Mouse (Mus musculus) thymus, adult 2 months (tissue): ENCODE measurements around the gene Ankrd9. TPM values are rescaled to one million over a fixed set of nuclear protein-coding genes. Genes with fewer than 3 reads are reported as not detected.

ENCODE experiments used
- DNase-seq: peaks from one replicate; pipeline ENCODE4 v3.0.0; 2021
- H3K27ac ChIP-seq: fragments of 200-500 bp; 2 replicates; pipeline ENCODE4 v1.5.1; 2012; ENCODE audit warnings: low read length, control low read depth; ENCODE audit not compliant: control insufficient read depth, insufficient read depth
- H3K27me3 ChIP-seq: fragments of 200-500 bp; 2 replicates; pipeline ENCODE4 v1.6.1; 2012; ENCODE audit warnings: mild to moderate bottlenecking, low read length, moderate library complexity, mixed read lengths; ENCODE audit not compliant: control insufficient read depth, insufficient read depth
- H3K36me3 ChIP-seq: fragments of 200-500 bp; 2 replicates; pipeline ENCODE4 v1.6.1; 2012; ENCODE audit warnings: mild to moderate bottlenecking, low read length, moderate library complexity; ENCODE audit not compliant: control insufficient read depth, insufficient read depth
- H3K4me1 ChIP-seq: fragments of 200-500 bp; replicated peaks from 2 replicates; pipeline ENCODE4 v1.6.1; 2012; ENCODE audit warnings: low read length; ENCODE audit not compliant: control insufficient read depth, insufficient read depth
- H3K4me3 ChIP-seq: fragments of 200-500 bp; 2 replicates; pipeline ENCODE4 v1.5.1; 2012; ENCODE audit warnings: mild to moderate bottlenecking, low read length, control low read depth, moderate library complexity; ENCODE audit not compliant: control insufficient read depth, insufficient read depth
- CTCF ChIP-seq: fragments of 200-500 bp; IDR thresholded peaks from 2 replicates; pipeline ENCODE4 v1.5.1; 2012; ENCODE audit warnings: mild to moderate bottlenecking, control low read depth, low read length, moderate library complexity, borderline replicate concordance; ENCODE audit not compliant: control insufficient read depth, poor library complexity, insufficient read depth; ENCODE audit errors: extremely low read depth
- POLR2A ChIP-seq: fragments of 200-500 bp; IDR thresholded peaks from 2 replicates; pipeline ENCODE4 v1.6.1; 2012; ENCODE audit warnings: mild to moderate bottlenecking, low read length, control low read depth, moderate library complexity; ENCODE audit not compliant: control insufficient read depth, poor library complexity, insufficient read depth; ENCODE audit errors: extremely low read depth
- whole genome bisulfite sequencing: fragments of 180-500 bp; shearing (Covaris S2); methylation state at CpG from one replicate; pipeline ENCODE4 v1.1.7; 2018; 5-methylcytosine and 5-hydroxymethylcytosine counted together
- polyA plus RNA-seq: library from polyadenylated mRNA; depleted of rRNA; stranded (reverse); fragments of >200 nt; gene quantifications from 2 replicates; pipeline ENCODE4 v1.2.3, GENCODE M21; 2012

Ankrd9 gene
- polyA plus RNA-seq, 1 experiment, result 32.6 TPM

DNA sequence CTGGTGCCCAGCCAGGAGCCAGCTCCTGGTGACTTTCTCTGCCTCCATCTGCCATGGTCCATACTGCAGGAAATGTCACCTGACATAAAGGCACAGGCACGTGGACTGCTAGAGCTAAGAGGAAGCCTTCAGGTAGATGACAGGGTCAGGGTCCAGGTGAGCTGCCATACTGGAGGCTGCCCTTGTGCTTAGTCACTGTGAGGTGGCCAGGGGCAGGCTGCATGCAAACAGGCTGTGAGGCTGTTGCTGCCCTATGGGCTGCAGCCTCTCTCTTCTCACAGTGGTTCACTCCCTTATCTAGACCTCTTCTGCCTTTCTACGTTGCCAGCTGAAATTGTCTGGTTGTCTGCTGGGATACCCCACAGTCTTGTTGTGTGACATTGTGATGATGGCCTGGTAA lies 11.7 kb downstream of the Ankrd9 start:
- no peaks in the 10 kb centered on the region for H3K27me3 ChIP-seq
- H3K4me3 ChIP-seq, result no peak overlapping the region
- 96% methylated on average over 2 of the region's 2 CpGs for WGBS
- H3K4me1 ChIP-seq, result no peaks in the 10 kb centered on the region
- TF ChIP-seq CTCF (no peak), POLR2A (no peak)
- no peak for DNase-seq
- H3K27ac ChIP-seq, result no peak overlapping the region
- no peaks in the 10 kb centered on the region for H3K36me3 ChIP-seq

GRCm38 (mm10) chr12:110966079-110966478 lies 12.8 kb downstream of the Ankrd9 start:
- 95% methylated on average over 4 of the region's 4 CpGs for WGBS
- no peaks in the 10 kb centered on the region for H3K36me3 ChIP-seq
- H3K4me1 ChIP-seq, result no peaks in the 10 kb centered on the region
- no peak overlapping the region for H3K27ac ChIP-seq
- H3K27me3 ChIP-seq, result no peaks in the 10 kb centered on the region
- TF ChIP-seq POLR2A, result no peak
- TF ChIP-seq CTCF, result no peak
- DNase-seq, result no peak
- H3K4me3 ChIP-seq, result no peak overlapping the region

DNA sequence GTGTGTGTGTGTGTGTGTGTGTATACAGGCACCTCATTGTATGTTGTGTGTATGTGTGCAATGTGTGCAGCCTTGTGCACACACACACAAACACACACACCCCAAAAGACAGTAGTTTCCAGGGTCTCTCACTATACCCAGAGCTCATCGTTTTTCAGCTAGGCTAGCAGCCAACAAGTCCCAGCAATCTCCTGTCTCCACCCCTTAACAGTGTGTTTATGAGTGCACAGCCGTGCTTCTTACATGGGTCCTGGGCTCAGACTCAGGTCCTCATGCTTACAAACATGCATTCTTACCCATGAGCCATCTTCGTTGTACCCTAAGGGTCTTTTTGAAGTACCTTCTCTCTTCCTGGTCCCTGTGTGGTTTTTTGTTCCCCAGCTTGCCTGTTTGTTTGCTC lies 13.3 kb downstream of the Ankrd9 start:
- Histone ChIP-seq H3K36me3 (no peaks in the 10 kb centered on the region), H3K27me3 (no peaks in the 10 kb centered on the region), H3K4me1 (no peaks in the 10 kb centered on the region), H3K4me3 (no peak overlapping the region), H3K27ac (no peak overlapping the region)
- TF ChIP-seq CTCF (no peak), POLR2A (no peak)
- no peak for DNase-seq
- 81% methylated on average over 3 of the region's 3 CpGs for WGBS

GRCm38 (mm10) chr12:110961973-110962372 lies 16.9 kb downstream of the Ankrd9 start:
- TF ChIP-seq POLR2A (no peak), CTCF (no peak)
- H3K4me3 ChIP-seq, result no peak overlapping the region
- H3K27me3 ChIP-seq, result no peaks in the 10 kb centered on the region
- no peak overlapping the region for H3K27ac ChIP-seq
- no peaks in the 10 kb centered on the region for H3K36me3 ChIP-seq
- no peaks in the 10 kb centered on the region for H3K4me1 ChIP-seq
- DNase-seq, result no peak
- 91% methylated on average over 2 of the region's 2 CpGs for WGBS

DNA sequence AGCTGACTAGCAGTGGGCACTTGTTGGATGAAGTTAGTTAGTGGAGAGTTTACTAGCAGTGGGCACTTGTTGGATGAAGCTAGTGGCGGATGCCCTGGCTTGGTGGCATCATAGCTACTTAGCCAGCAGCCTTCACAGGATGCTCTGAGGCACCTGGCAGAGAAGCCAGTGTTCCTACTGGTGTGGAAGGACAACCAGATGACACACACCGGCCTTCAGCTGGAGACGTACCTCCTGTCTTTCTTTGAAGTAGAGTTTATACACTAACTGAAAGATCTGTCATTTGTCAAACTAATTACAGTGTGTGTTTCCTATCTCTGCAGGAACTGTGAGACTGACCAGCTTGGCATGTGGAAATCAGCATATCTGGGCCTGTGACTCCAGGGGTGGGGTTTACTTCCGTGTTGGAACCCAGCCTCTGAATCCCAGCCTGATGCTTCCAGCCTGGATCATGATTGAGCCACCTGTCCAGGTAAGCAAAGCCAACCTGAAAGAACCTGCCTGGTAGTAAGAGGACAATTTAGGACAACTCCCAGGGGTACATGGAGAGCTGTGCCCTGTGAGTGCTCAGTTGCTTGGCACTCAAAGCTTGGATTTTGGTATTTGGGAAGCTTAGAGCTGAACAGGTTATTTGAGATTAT lies 24.4 kb downstream of the Ankrd9 start:
- H3K4me1 ChIP-seq, result no peaks in the 10 kb centered on the region
- TF ChIP-seq POLR2A, result no peak
- no peak for DNase-seq
- H3K4me3 ChIP-seq, result no peak overlapping the region
- H3K36me3 ChIP-seq, result no peaks in the 10 kb centered on the region
- WGBS, result 93% methylated on average over 4 of the region's 4 CpGs
- H3K27me3 ChIP-seq, result no peaks in the 10 kb centered on the region
- H3K27ac ChIP-seq, result no peak overlapping the region

GRCm38 (mm10) chr12:110953900-110954299 lies 24.9 kb downstream of the Ankrd9 start:
- DNase-seq, result no peak
- Histone ChIP-seq H3K27ac (no peak overlapping the region), H3K4me1 (no peaks in the 10 kb centered on the region), H3K36me3 (no peaks in the 10 kb centered on the region), H3K27me3 (no peaks in the 10 kb centered on the region), H3K4me3 (no peak overlapping the region)
- 85% methylated on average over 2 of the region's 2 CpGs for WGBS
- TF ChIP-seq CTCF, result no peak
- no peak for TF ChIP-seq POLR2A

DNA sequence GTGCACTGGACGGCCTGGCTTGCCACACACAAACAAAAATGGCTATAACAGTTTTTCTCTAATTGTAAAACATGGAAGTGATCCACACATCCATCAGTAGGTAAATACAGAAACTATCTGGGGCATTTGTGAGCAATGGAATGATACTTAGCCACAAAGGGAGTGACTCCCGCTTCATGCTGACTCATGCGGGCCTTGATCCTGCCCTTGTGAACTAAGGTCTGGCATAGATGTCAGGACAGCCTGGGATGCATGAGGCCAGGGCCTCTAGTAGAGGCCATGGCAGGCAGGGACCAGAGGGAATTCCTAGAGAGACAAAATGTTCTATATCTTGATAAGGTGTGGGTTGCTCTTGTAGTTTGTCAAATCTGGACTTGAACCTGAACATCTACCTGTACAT lies 25.4 kb downstream of the Ankrd9 start:
- WGBS, result 94% methylated on average over 3 of the region's 3 CpGs
- no peak for TF ChIP-seq CTCF
- TF ChIP-seq POLR2A, result no peak
- no peak overlapping the region for H3K27ac ChIP-seq
- H3K36me3 ChIP-seq, result no peaks in the 10 kb centered on the region; the same call in 1 of the 2 replicates
- no peak overlapping the region for H3K4me3 ChIP-seq
- H3K4me1 ChIP-seq, result no peaks in the 10 kb centered on the region
- DNase-seq, result no peak
- H3K27me3 ChIP-seq, result no peaks in the 10 kb centered on the region
